ENCODE assay signal across 20 mouse cellular contexts in the genomic region with DNA sequence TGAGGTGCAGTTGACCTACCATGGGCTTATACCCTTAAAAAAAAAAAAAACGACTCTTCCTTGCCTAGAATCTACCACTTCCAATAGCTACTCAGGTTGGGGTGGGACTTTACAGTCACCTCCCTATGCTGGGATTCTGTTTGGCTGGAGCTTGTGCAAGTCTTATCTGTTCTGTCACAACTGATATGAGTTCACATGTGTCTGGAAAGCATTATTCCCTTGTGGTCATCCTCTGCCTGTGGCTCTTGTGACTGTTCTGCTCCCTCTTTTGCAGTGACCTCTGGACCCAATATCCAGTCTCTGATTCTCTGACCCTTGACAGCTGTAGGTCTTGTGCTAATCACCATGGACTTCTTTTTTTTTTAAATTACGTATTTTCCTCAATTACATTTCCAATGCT.
"Had no signal": no experiment of that assay in that cellular context is flagged by ENCODE, and none has a peak within 500 bp of the region (broad histone marks: within the 10 kb centered on the region; RNA-seq: fewer than 3 reads in every experiment).

No protein-coding gene starts in this region.

- H3K36me3 ChIP-seq: midbrain, embryonic 10.5 days; midbrain, embryonic 12.5 days; neural tube, embryonic 13.5 days; neural tube, embryonic 15.5 days; stomach, embryonic 15.5 days had no signal

- H3K4me1 ChIP-seq: neural tube, embryonic 15.5 days had no signal

- H3K27me3 ChIP-seq: midbrain, embryonic 12.5 days; neural tube, embryonic 13.5 days; neural tube, embryonic 15.5 days; stomach, embryonic 15.5 days had no signal

- ATAC-seq: midbrain, embryonic 16.5 days had no signal

- H3K4me3 ChIP-seq: midbrain, embryonic 10.5 days; midbrain, embryonic 12.5 days; myocyte; neural tube, embryonic 13.5 days; neural tube, embryonic 15.5 days; stomach, embryonic 15.5 days had no signal

- DNase-seq: lung, adult 18-20 months; lung, embryonic 14.5 days; lung, postnatal 10 days; lung, postnatal 4 days; midbrain, embryonic 14.5 days; retina, postnatal 1 day; right cerebral cortex, adult 18-20 months; right cerebral cortex, postnatal 25 days; right cerebral cortex, postnatal 4 days; thymus, adult 2 months; thymus, postnatal 25 days; thymus, postnatal 4 days had no signal

- H3K9ac ChIP-seq: lung, embryonic 14.5 days; midbrain, embryonic 12.5 days; neural tube, embryonic 13.5 days; neural tube, embryonic 15.5 days; stomach, embryonic 15.5 days had no signal

- H3K4me2 ChIP-seq: lung, embryonic 14.5 days; midbrain, embryonic 12.5 days; neural tube, embryonic 13.5 days; neural tube, embryonic 15.5 days; stomach, embryonic 15.5 days had no signal

- H3K27ac ChIP-seq: midbrain, embryonic 10.5 days; midbrain, embryonic 12.5 days; neural tube, embryonic 13.5 days; neural tube, embryonic 15.5 days; stomach, embryonic 15.5 days; stomach, postnatal 0 days had no signal

- H3K9me3 ChIP-seq: midbrain, embryonic 10.5 days; midbrain, embryonic 12.5 days; neural tube, embryonic 13.5 days; neural tube, embryonic 15.5 days; stomach, embryonic 15.5 days had no signal
